Mouse (Mus musculus): ENCODE measurements at regions not wholly inside any gene's neighbourhood (a gene's known extent, or its start where the extent isn't known, plus 50 kb on each side); places are given as distances from the start of the nearest gene placed in this dataset.

GRCm38 (mm10) chrX:12284741-12285140 lies 124.6 kb upstream of the Bcor start:
- TF ChIP-seq CTCF (IDR thresholded peaks at IDR 0.05; ENCODE audit: low read depth) (no peak), EP300 (IDR thresholded peaks at IDR 0.05; ENCODE audit: low read depth) (no peak)
